Mouse (Mus musculus) forebrain, embryonic 14.5 days (tissue): ENCODE data around the gene Ankrd13b. TPM values are rescaled to one million over a fixed set of nuclear protein-coding genes. Genes with fewer than 3 reads are reported as not detected.

Experiments used
- ATAC-seq: fragments of 200-750 bp; cut with Nextera tagmentation; 2 replicates; pipeline ENCODE4 v1.8.0; 2017; ENCODE audit warnings: mild to moderate bottlenecking, moderate library complexity
- DNase-seq: peaks from one replicate; pipeline ENCODE4 v3.0.0-alpha.2; 2015; ENCODE audit warnings: low spot score
- H3K27ac ChIP-seq: fragments of 300-500 bp; sonication (generic); 2 replicates; pipeline ENCODE4 v1.5.1; 2014; ENCODE audit warnings: low read depth, mild to moderate bottlenecking, control low read depth, low read length, moderate library complexity
- H3K27me3 ChIP-seq: fragments of 300-500 bp; sonication (generic); replicated peaks from 2 replicates; pipeline ENCODE4 v1.6.1; 2014; ENCODE audit warnings: low read length, control low read depth, mixed read lengths; ENCODE audit not compliant: control insufficient read depth, insufficient read depth
- H3K36me3 ChIP-seq: fragments of 300-500 bp; sonication (generic); 2 replicates; pipeline ENCODE4 v1.6.1; 2014; ENCODE audit warnings: low read length, control low read depth; ENCODE audit not compliant: control insufficient read depth, insufficient read depth
- H3K4me1 ChIP-seq: fragments of 300-500 bp; sonication (generic); 2 replicates; pipeline ENCODE4 v1.6.1; 2014; ENCODE audit warnings: antibody characterized with exemption, low read length, control low read depth; ENCODE audit not compliant: control insufficient read depth, insufficient read depth
- H3K4me2 ChIP-seq: fragments of 300-500 bp; sonication (generic); 2 replicates; pipeline ENCODE4 v1.6.1; 2014; ENCODE audit warnings: mild to moderate bottlenecking, control low read depth, low read length
- H3K4me3 ChIP-seq: fragments of 300-500 bp; sonication (generic); 2 replicates; pipeline ENCODE4 v1.5.1; 2014; ENCODE audit warnings: low read depth, low read length, control low read depth
- H3K9ac ChIP-seq: fragments of 300-500 bp; sonication (generic); 2 replicates; pipeline ENCODE4 v1.6.1; 2014; ENCODE audit warnings: mild to moderate bottlenecking, low read length, control low read depth, moderate library complexity
- H3K9me3 ChIP-seq: fragments of 300-500 bp; sonication (generic); replicated peaks from 2 replicates; pipeline ENCODE4 v1.6.1; 2016; ENCODE audit warnings: low read length, control low read depth, mixed read lengths; ENCODE audit not compliant: control insufficient read depth
- WGBS: fragments of 180-500 bp; shearing (Covaris S2); extraction: QIAGEN DNeasy Blood & Tissue Kit; methylation state at CpG from one replicate; pipeline ENCODE4 v1.1.7; 2014; 5-methylcytosine and 5-hydroxymethylcytosine counted together
- polyA plus RNA-seq: library from polyadenylated mRNA; unstranded; fragments of >200 nt; fragmentation: Nextera tagmentation; extraction: Ambion mirVana; gene quantifications from 2 replicates; pipeline ENCODE4 v1.2.1, GENCODE M21; 2014

Gene Ankrd13b
- polyA plus RNA-seq, 1 experiment from 2014 or later: 25.3 TPM

- peak; percentile 37 for DNase-seq
- Histone ChIP-seq H3K27ac (no peak within 1 kb of the TSS), H3K4me2 (peak within 1 kb of the TSS; percentile 99), H3K4me1 (peaks cover 11% of the 10 kb centered on the region), H3K36me3 (0 out of 2 replicates have a peak, but pooled peaks cover 3% of the 10 kb centered on the region), H3K4me3 (peak within 1 kb of the TSS; percentile 46), H3K9me3 (no peaks in the 10 kb centered on the region), H3K27me3 (peaks cover 30% of the 10 kb centered on the region), H3K9ac (peak within 1 kb of the TSS; percentile 66)
- WGBS: under 1% methylated on average over 60 of the region's 73 CpGs
- ATAC-seq: peak; percentile 74
These were observed 27.0 kb downstream of the Ankrd13b start, which contains the start of gene Coro6 for GRCm38 (mm10) chr11:77462283-77463100. TSS of gene Coro6 (plus strand) at chr11:77462411.

GRCm38 (mm10) chr11:77461856-77462255 lies 27.6 kb downstream of the Ankrd13b start:
- Histone ChIP-seq H3K27me3 (peaks cover 25% of the 10 kb centered on the region), H3K27ac (no peak overlapping the region), H3K9me3 (no peaks in the 10 kb centered on the region), H3K4me3 (peak overlapping the region; percentile 46), H3K4me2 (peak overlapping the region; percentile 99), H3K4me1 (peaks cover 11% of the 10 kb centered on the region), H3K9ac (peak overlapping the region; percentile 66), H3K36me3 (peaks cover 5% of the 10 kb centered on the region; the same call in 1 of the 2 replicates)
- no peak for DNase-seq
- no peak for ATAC-seq
- WGBS: 3% methylated on average over 6 of the region's 6 CpGs

GRCm38 (mm10) chr11:77456866-77457265 lies 32.6 kb downstream of the Ankrd13b start:
- Histone ChIP-seq H3K27ac (no peak overlapping the region), H3K4me2 (no peak overlapping the region), H3K9ac (no peak overlapping the region), H3K9me3 (no peaks in the 10 kb centered on the region), H3K36me3 (peaks cover 34% of the 10 kb centered on the region), H3K27me3 (no peaks in the 10 kb centered on the region), H3K4me1 (peaks cover under 1% of the 10 kb centered on the region; the same call in 1 of the 2 replicates), H3K4me3 (no peak overlapping the region)
- DNase-seq (peak; percentile 34), ATAC-seq (no peak)
- 82% methylated on average over 6 of the region's 6 CpGs for WGBS

- Histone ChIP-seq H3K4me1 (no peaks in the 10 kb centered on the region), H3K4me2 (no peak overlapping the region), H3K27ac (no peak overlapping the region), H3K36me3 (peaks cover 37% of the 10 kb centered on the region), H3K27me3 (no peaks in the 10 kb centered on the region), H3K4me3 (no peak overlapping the region), H3K9me3 (no peaks in the 10 kb centered on the region), H3K9ac (no peak overlapping the region)
- 85% methylated on average over 9 of the region's 9 CpGs for WGBS
- DNase-seq (no peak), ATAC-seq (no peak)
These were observed 33.5 kb downstream of the Ankrd13b start for GRCm38 (mm10) chr11:77455770-77456510.

- no peaks in the 10 kb centered on the region for H3K27me3 ChIP-seq
- H3K4me1 ChIP-seq: no peaks in the 10 kb centered on the region
- no peaks in the 10 kb centered on the region for H3K9me3 ChIP-seq
- H3K9ac ChIP-seq: no peak overlapping the region
- H3K4me3 ChIP-seq: no peak overlapping the region
- no peak for DNase-seq
- peaks cover 56% of the 10 kb centered on the region for H3K36me3 ChIP-seq
- no peak for ATAC-seq
- 93% methylated on average over 2 of the region's 2 CpGs for WGBS
- no peak overlapping the region for H3K27ac ChIP-seq
- H3K4me2 ChIP-seq: no peak overlapping the region
These were observed 36.1 kb downstream of the Ankrd13b start for GRCm38 (mm10) chr11:77453388-77453787.

- no peak for ATAC-seq
- Histone ChIP-seq H3K9me3 (no peaks in the 10 kb centered on the region), H3K9ac (no peak overlapping the region), H3K27ac (no peak overlapping the region), H3K27me3 (no peaks in the 10 kb centered on the region), H3K4me2 (no peak overlapping the region), H3K36me3 (peaks cover 50% of the 10 kb centered on the region), H3K4me3 (no peak overlapping the region), H3K4me1 (no peaks in the 10 kb centered on the region)
- DNase-seq: no peak
- WGBS: 95% methylated on average over 2 of the region's 2 CpGs
These were observed 37.8 kb downstream of the Ankrd13b start for GRCm38 (mm10) chr11:77451670-77452069.

GRCm38 (mm10) chr11:77449224-77449623 lies 40.3 kb downstream of the Ankrd13b start:
- Histone ChIP-seq H3K4me2 (no peak overlapping the region), H3K9me3 (no peaks in the 10 kb centered on the region), H3K27ac (no peak overlapping the region), H3K27me3 (no peaks in the 10 kb centered on the region), H3K36me3 (peaks cover 37% of the 10 kb centered on the region), H3K4me3 (no peak overlapping the region), H3K9ac (no peak overlapping the region), H3K4me1 (no peaks in the 10 kb centered on the region)
- 96% methylated on average over 7 of the region's 7 CpGs for WGBS
- ATAC-seq (no peak), DNase-seq (no peak)

- Histone ChIP-seq H3K9me3 (no peaks in the 10 kb centered on the region), H3K36me3 (peaks cover 39% of the 10 kb centered on the region), H3K4me1 (no peaks in the 10 kb centered on the region), H3K9ac (no peak overlapping the region), H3K4me2 (no peak overlapping the region), H3K27me3 (no peaks in the 10 kb centered on the region), H3K4me3 (no peak overlapping the region), H3K27ac (no peak overlapping the region)
- WGBS: 65% methylated on average over 6 of the region's 6 CpGs
- peak; percentile 61 for DNase-seq
- no peak for ATAC-seq
These were observed 42.8 kb downstream of the Ankrd13b start for GRCm38 (mm10) chr11:77446628-77447041.
